23 mouse cellular contexts compared by ENCODE assay signal in the genomic region with DNA sequence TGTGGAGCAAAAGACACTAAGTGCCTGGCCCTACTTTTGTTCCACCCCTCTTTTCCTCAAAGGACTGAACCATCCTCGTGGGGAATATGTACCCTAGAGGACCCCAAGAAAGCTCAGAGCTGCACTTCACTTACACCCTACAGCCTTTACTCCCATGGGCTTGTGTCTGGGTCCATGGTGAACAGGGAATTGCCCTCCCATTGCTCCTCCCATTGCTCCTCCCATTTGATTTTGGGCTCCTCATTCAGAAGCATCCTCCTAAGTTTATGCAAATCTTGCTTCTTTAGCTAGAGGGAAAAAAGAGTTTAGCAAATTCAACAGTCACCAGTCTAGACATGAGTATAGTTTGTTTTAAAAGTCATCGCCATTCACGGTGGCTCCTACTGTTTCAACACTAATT.
DNase-seq lines count a peak whose midpoint lies in the region; ATAC-seq and TF ChIP-seq lines count a peak whose summit lies in the region.
"Had no signal": no experiment of that assay in that cellular context is flagged by ENCODE, and none has a peak within 500 bp of the region (broad histone marks: within the 10 kb centered on the region; RNA-seq: fewer than 3 reads in every experiment).

No protein-coding gene starts in this region.

- ATAC-seq in forebrain, embryonic 16.5 days = no peak; the same call in 1 of the 2 replicates
- no peak for ATAC-seq in midbrain, postnatal 0 days (ENCODE audit: low FRiP score)
- ATAC-seq: forebrain, embryonic 13.5 days had no signal

- intact Hi-C loops in left cerebral cortex, postnatal 4 days (cut with DNase I) = loop anchor here (10.0 kb wide), 1 partner anchor 138 kb away; the partner anchor contains the start of gene Rnd3

- H3K4me2 ChIP-seq in forebrain, embryonic 16.5 days (ENCODE audit: low read length) = no peak overlapping the region
- no peak overlapping the region for H3K4me2 ChIP-seq in midbrain, postnatal 0 days (ENCODE audit: low read depth, low read length, poor library complexity, severe bottlenecking)
- H3K4me2 ChIP-seq: embryonic facial prominence, embryonic 12.5 days; embryonic facial prominence, embryonic 15.5 days; forebrain, embryonic 13.5 days; heart, embryonic 13.5 days; hindbrain, embryonic 14.5 days had no signal

- no peaks in the 10 kb centered on the region for H3K9me3 ChIP-seq in forebrain, embryonic 10.5 days
- no peaks in the 10 kb centered on the region for H3K9me3 ChIP-seq in forebrain, embryonic 16.5 days (ENCODE audit: control insufficient read depth, low read length)
- H3K9me3 ChIP-seq in midbrain, embryonic 10.5 days (replicated peaks) = no peaks in the 10 kb centered on the region
- no peaks in the 10 kb centered on the region for H3K9me3 ChIP-seq in midbrain, postnatal 0 days (ENCODE audit: low read length)
- H3K9me3 ChIP-seq in ES-E14 (ENCODE audit: control insufficient read depth, insufficient read depth, low read depth, low read length) = no peaks in the 10 kb centered on the region
- H3K9me3 ChIP-seq: embryonic facial prominence, embryonic 12.5 days; embryonic facial prominence, embryonic 15.5 days; forebrain, embryonic 13.5 days; heart, embryonic 10.5 days; heart, embryonic 13.5 days had no signal

- H3K36me3 ChIP-seq in forebrain, embryonic 10.5 days (replicated peaks) = no peaks in the 10 kb centered on the region
- H3K36me3 ChIP-seq in forebrain, embryonic 16.5 days (ENCODE audit: control insufficient read depth, insufficient read depth) = no peaks in the 10 kb centered on the region
- no peaks in the 10 kb centered on the region for H3K36me3 ChIP-seq in midbrain, embryonic 10.5 days
- peaks cover 6% of the 10 kb centered on the region; the same call in 1 of the 2 replicates for H3K36me3 ChIP-seq in midbrain, postnatal 0 days (ENCODE audit: insufficient read depth, low read length)
- H3K36me3 ChIP-seq in ES-E14 (ENCODE audit: control insufficient read depth, insufficient read depth, low read length, poor library complexity, severe bottlenecking) = no peaks in the 10 kb centered on the region
- H3K36me3 ChIP-seq: embryonic facial prominence, embryonic 12.5 days; embryonic facial prominence, embryonic 15.5 days; heart, embryonic 10.5 days; heart, embryonic 13.5 days had no signal

- no peak overlapping the region for H3K4me3 ChIP-seq in forebrain, embryonic 10.5 days
- H3K4me3 ChIP-seq in forebrain, embryonic 16.5 days (replicated peaks; ENCODE audit: low read length) = no peak overlapping the region
- H3K4me3 ChIP-seq in midbrain, embryonic 10.5 days = no peak overlapping the region
- no peak overlapping the region for H3K4me3 ChIP-seq in midbrain, postnatal 0 days (ENCODE audit: low read depth, low read length)
- no peak overlapping the region for H3K4me3 ChIP-seq in ES-E14 (ENCODE audit: insufficient read depth in 1 of 2, low read depth in 1 of 2, low read length in 2 of 2, poor library complexity in 1 of 2, severe bottlenecking in 1 of 2)
- H3K4me3 ChIP-seq: embryonic facial prominence, embryonic 12.5 days; embryonic facial prominence, embryonic 15.5 days; forebrain, embryonic 13.5 days; heart, embryonic 10.5 days; heart, embryonic 13.5 days had no signal

- DNase-seq in forebrain, embryonic 10.5 days (ENCODE audit: extremely low spot score, low spot score) = no peak
- no peak for DNase-seq in midbrain, embryonic 10.5 days (ENCODE audit: low spot score)
- no peak for DNase-seq in midbrain, postnatal 0 days (ENCODE audit: low spot score)
- peak; percentile 72 for DNase-seq in ES-E14 (ENCODE audit: low read depth, low spot score)
- no peak for DNase-seq in left cerebral cortex, postnatal 4 days
- DNase-seq in right cerebral cortex, postnatal 10 days (ENCODE audit: low spot score in 2 of 2) = no peak
- DNase-seq: adrenal gland, adult 2 months; adrenal gland, postnatal 14 days; cerebellum, adult 11 months; cerebellum, adult 2 months; cerebellum, adult 9-11 months; cerebellum, postnatal 25 days; gastrocnemius, postnatal 25 days; heart, adult 18-20 months; heart, postnatal 14 days; heart, postnatal 4 days had no signal

- H3K9ac ChIP-seq in forebrain, embryonic 16.5 days (replicated peaks; ENCODE audit: low read depth, low read length) = no peak overlapping the region
- H3K9ac ChIP-seq in midbrain, postnatal 0 days (replicated peaks; ENCODE audit: low read length, poor library complexity, severe bottlenecking) = no peak overlapping the region
- H3K9ac ChIP-seq in ES-E14 (ENCODE audit: insufficient read depth, low read depth, low read length, poor library complexity, severe bottlenecking) = no peak overlapping the region
- H3K9ac ChIP-seq: embryonic facial prominence, embryonic 12.5 days; embryonic facial prominence, embryonic 15.5 days; forebrain, embryonic 13.5 days; heart, embryonic 13.5 days; hindbrain, embryonic 14.5 days had no signal

- peak overlapping the region; percentile 48; the same call in 1 of the 2 replicates for H3K27ac ChIP-seq in forebrain, embryonic 10.5 days
- no peak overlapping the region for H3K27ac ChIP-seq in forebrain, embryonic 16.5 days (ENCODE audit: low read length)
- peak overlapping the region; percentile 53; the same call in 1 of the 2 replicates for H3K27ac ChIP-seq in midbrain, embryonic 10.5 days (replicated peaks)
- H3K27ac ChIP-seq in midbrain, postnatal 0 days (ENCODE audit: low read depth, low read length) = no peak overlapping the region
- H3K27ac ChIP-seq in ES-E14 (ENCODE audit: insufficient read depth, low read depth, low read length, poor library complexity, severe bottlenecking) = no peak overlapping the region
- H3K27ac ChIP-seq: embryonic facial prominence, embryonic 12.5 days; embryonic facial prominence, embryonic 15.5 days; forebrain, embryonic 13.5 days; heart, embryonic 10.5 days; heart, embryonic 13.5 days; hindbrain, embryonic 14.5 days had no signal

- in situ Hi-C loops in ES-E14 (cut with MboI; ENCODE audit: low sequenced_read_pairs in 2 of 2, unreplicated experiment in 2 of 2) = no loop called here

- 81% methylated on average over 3 of the region's 3 CpGs for WGBS in forebrain, embryonic 10.5 days
- 42% methylated on average over 3 of the region's 3 CpGs for WGBS in forebrain, embryonic 16.5 days
- 80% methylated on average over 3 of the region's 3 CpGs for WGBS in midbrain, embryonic 10.5 days
- 60% methylated on average over 3 of the region's 3 CpGs for WGBS in midbrain, postnatal 0 days

- no peak for TF ChIP-seq CTCF in midbrain, postnatal 0 days (IDR thresholded peaks at IDR 0.05)

- peaks cover 31% of the 10 kb centered on the region for H3K4me1 ChIP-seq in forebrain, embryonic 10.5 days
- H3K4me1 ChIP-seq in forebrain, embryonic 16.5 days (replicated peaks; ENCODE audit: control insufficient read depth, insufficient read depth, low read length) = no peaks in the 10 kb centered on the region
- H3K4me1 ChIP-seq in midbrain, embryonic 10.5 days = peaks cover 43% of the 10 kb centered on the region
- H3K4me1 ChIP-seq in midbrain, postnatal 0 days (ENCODE audit: insufficient read depth, low read length) = no peaks in the 10 kb centered on the region
- H3K4me1 ChIP-seq in ES-E14 (ENCODE audit: control insufficient read depth in 2 of 2, insufficient read depth in 2 of 2, low read length in 2 of 2, poor library complexity in 1 of 2) = peaks cover 2 to 4% of the 10 kb centered on the region in 2 experiments; a peak in 3 of 4 replicates
- H3K4me1 ChIP-seq: heart, embryonic 10.5 days; heart, embryonic 13.5 days had no signal

- H3K27me3 ChIP-seq in forebrain, embryonic 10.5 days (ENCODE audit: poor library complexity, severe bottlenecking) = no peaks in the 10 kb centered on the region
- H3K27me3 ChIP-seq in forebrain, embryonic 16.5 days (replicated peaks; ENCODE audit: control insufficient read depth, insufficient read depth, low read length) = no peaks in the 10 kb centered on the region
- H3K27me3 ChIP-seq in midbrain, embryonic 10.5 days (ENCODE audit: low read depth, poor library complexity, severe bottlenecking) = no peaks in the 10 kb centered on the region
- no peaks in the 10 kb centered on the region for H3K27me3 ChIP-seq in midbrain, postnatal 0 days (ENCODE audit: insufficient read depth, low read length)
- H3K27me3 ChIP-seq: embryonic facial prominence, embryonic 12.5 days; embryonic facial prominence, embryonic 15.5 days; forebrain, embryonic 13.5 days; heart, embryonic 13.5 days had no signal

TF ChIP-seq in ES-E14, 5 proteins besides CTCF, POLR2A, EP300 and RAD21:
- no peak for TF ChIP-seq CHD2 (IDR thresholded peaks at IDR 0.05; ENCODE audit: low read depth, low read length)
- no peak for TF ChIP-seq HCFC1 (IDR thresholded peaks at IDR 0.05; ENCODE audit: borderline replicate concordance, insufficient read depth, low read length)
- no peak for TF ChIP-seq ZC3H11A (IDR thresholded peaks at IDR 0.05; ENCODE audit: borderline replicate concordance, low read depth, low read length)
- TF ChIP-seq MAFK (IDR thresholded peaks at IDR 0.05; ENCODE audit: insufficient read depth, low read depth, low read length) = no peak
- TF ChIP-seq ZNF384 (IDR thresholded peaks at IDR 0.05; ENCODE audit: low read depth, low read length) = no peak

Comparison
In these comparisons a context has a peak if more than half of its experiments do, and no peak if none do; other contexts are left out.
1. H3K27ac ChIP-seq: peak in forebrain, embryonic 10.5 days (single experiment) and midbrain, embryonic 10.5 days (single experiment); none in forebrain, embryonic 16.5 days (single experiment), midbrain, postnatal 0 days (single experiment) and ES-E14 (single experiment).